Mouse (Mus musculus): ENCODE measurements at regions not wholly inside any gene's neighbourhood (a gene's known extent, or its start where the extent isn't known, plus 50 kb on each side); places are given as distances from the start of the nearest gene placed in this dataset.

- dilution Hi-C loops (cut with MboI; ENCODE audit: extremely low pct_ligation_motif_present, extremely low pct_unique_long_range_greater_than_20kb, low sequenced_read_pairs) = no loop called here
- Histone ChIP-seq H3K79me2 (replicated peaks; ENCODE audit: control insufficient read depth, extremely low read depth, insufficient read depth, poor library complexity, severe bottlenecking) (no peaks in the 10 kb centered on the region), H3K4me1 (ENCODE audit: control insufficient read depth in 1 of 2, insufficient read depth in 2 of 2) (no peaks in the 10 kb centered on the region), H3K27me3 (replicated peaks) (no peaks in the 10 kb centered on the region), H3K36me3 (replicated peaks in 1 of 2; ENCODE audit: control insufficient read depth in 1 of 2, insufficient read depth in 1 of 2, low read length in 1 of 2) (no peaks in the 10 kb centered on the region), H3K27ac (ENCODE audit: insufficient read depth, low read depth) (no peak overlapping the region), H3K9me3 (replicated peaks; ENCODE audit: low read length) (peaks cover 63% of the 10 kb centered on the region), H3K4me2 (ENCODE audit: insufficient read depth, low read depth, poor library complexity, severe bottlenecking) (no peak overlapping the region), H3K4me3 (replicated peaks in 1 of 3; ENCODE audit: low read depth in 2 of 3, low read length in 2 of 3, poor library complexity in 1 of 3) (no peak overlapping the region), H3K9ac (ENCODE audit: insufficient read depth, low read depth) (no peak overlapping the region)
- TF ChIP-seq PAX5 (IDR thresholded peaks at IDR 0.05; ENCODE audit: low read length) (no peak), MAZ (IDR thresholded peaks at IDR 0.05; ENCODE audit: low read depth, low read length) (no peak), EP300 (IDR thresholded peaks at IDR 0.05; ENCODE audit: low read length) (no peak), USF2 (conservative IDR thresholded peaks at IDR 0.05; ENCODE audit: low read depth, low read length) (no peak), UBTF (IDR thresholded peaks at IDR 0.05; ENCODE audit: low read depth, low read length) (no peak), HCFC1 (IDR thresholded peaks at IDR 0.05; ENCODE audit: low read depth, low read length) (no peak), ELF1 (IDR thresholded peaks at IDR 0.05; ENCODE audit: low read depth, low read length) (no peak), KAT2A (IDR thresholded peaks at IDR 0.05; ENCODE audit: insufficient replicate concordance, low read length) (no peak), ZNF384 (IDR thresholded peaks at IDR 0.05; ENCODE audit: low read depth, low read length) (no peak), TCF12 (IDR thresholded peaks at IDR 0.05; ENCODE audit: low read depth, low read length) (no peak), MXI1 (IDR thresholded peaks at IDR 0.05; ENCODE audit: low read depth, low read length) (no peak), RAD21 (IDR thresholded peaks at IDR 0.05; ENCODE audit: low read depth, low read length) (no peak), NRF1 (IDR thresholded peaks at IDR 0.05; ENCODE audit: low read depth, low read length) (no peak), ZMIZ1 (IDR thresholded peaks at IDR 0.05; ENCODE audit: low read depth, low read length) (no peak)
- DNase-seq (ENCODE audit: extremely low read depth) = no peak
- in situ Hi-C loops (cut with MboI; ENCODE audit: low pct_ligation_motif_present, low pct_unique_long_range_greater_than_20kb, low sequenced_read_pairs) = no loop called here
These were observed 102.5 kb upstream of the Mon1b start for GRCm38 (mm10) chr8:113532881-113533280.

GRCm38 (mm10) chr8:113541437-113541836 lies 94.0 kb upstream of the Mon1b start:
- Histone ChIP-seq H3K79me2 (replicated peaks; ENCODE audit: control insufficient read depth, extremely low read depth, insufficient read depth, poor library complexity, severe bottlenecking) (no peaks in the 10 kb centered on the region), H3K36me3 (replicated peaks in 1 of 2; ENCODE audit: control insufficient read depth in 1 of 2, insufficient read depth in 1 of 2, low read length in 1 of 2) (no peaks in the 10 kb centered on the region), H3K4me1 (ENCODE audit: control insufficient read depth in 1 of 2, insufficient read depth in 2 of 2) (no peaks in the 10 kb centered on the region), H3K27me3 (replicated peaks) (no peaks in the 10 kb centered on the region), H3K4me2 (ENCODE audit: insufficient read depth, low read depth, poor library complexity, severe bottlenecking) (no peak overlapping the region), H3K9me3 (replicated peaks; ENCODE audit: low read length) (peaks cover 64% of the 10 kb centered on the region), H3K9ac (ENCODE audit: insufficient read depth, low read depth) (no peak overlapping the region), H3K27ac (ENCODE audit: insufficient read depth, low read depth) (no peak overlapping the region), H3K4me3 (replicated peaks in 1 of 3; ENCODE audit: low read depth in 2 of 3, low read length in 2 of 3, poor library complexity in 1 of 3) (no peak overlapping the region)
- TF ChIP-seq POLR2AphosphoS2 (IDR thresholded peaks at IDR 0.05; ENCODE audit: low read depth, low read length) (no peak), CHD2 (IDR thresholded peaks at IDR 0.05; ENCODE audit: low read length) (no peak), MXI1 (IDR thresholded peaks at IDR 0.05; ENCODE audit: low read depth, low read length) (no peak), MAFK (IDR thresholded peaks at IDR 0.05; ENCODE audit: insufficient replicate concordance, low read length) (no peak), SMC3 (IDR thresholded peaks at IDR 0.05; ENCODE audit: low read depth, low read length) (no peak), RCOR1 (conservative IDR thresholded peaks at IDR 0.05; ENCODE audit: low read depth, low read length) (no peak)
- no peak for DNase-seq (ENCODE audit: extremely low read depth)
- dilution Hi-C loops (cut with MboI; ENCODE audit: extremely low pct_ligation_motif_present, extremely low pct_unique_long_range_greater_than_20kb, low sequenced_read_pairs) = no loop called here
- in situ Hi-C loops (cut with MboI; ENCODE audit: low pct_ligation_motif_present, low pct_unique_long_range_greater_than_20kb, low sequenced_read_pairs) = no loop called here

Data from CH12.LX (cell line).